Mouse (Mus musculus) ES-Bruce4 (cell line): Measurements from ENCODE around the gene Tecpr2.

Source experiments
- CTCF ChIP-seq: IDR thresholded peaks from one replicate; pipeline ENCODE4 v1.8.1; 2011; ENCODE audit warnings: low read depth, low read length
- POLR2A ChIP-seq: IDR thresholded peaks from one replicate; pipeline ENCODE4 v1.8.1; 2011; ENCODE audit warnings: low read length; ENCODE audit not compliant: insufficient read depth

DNA sequence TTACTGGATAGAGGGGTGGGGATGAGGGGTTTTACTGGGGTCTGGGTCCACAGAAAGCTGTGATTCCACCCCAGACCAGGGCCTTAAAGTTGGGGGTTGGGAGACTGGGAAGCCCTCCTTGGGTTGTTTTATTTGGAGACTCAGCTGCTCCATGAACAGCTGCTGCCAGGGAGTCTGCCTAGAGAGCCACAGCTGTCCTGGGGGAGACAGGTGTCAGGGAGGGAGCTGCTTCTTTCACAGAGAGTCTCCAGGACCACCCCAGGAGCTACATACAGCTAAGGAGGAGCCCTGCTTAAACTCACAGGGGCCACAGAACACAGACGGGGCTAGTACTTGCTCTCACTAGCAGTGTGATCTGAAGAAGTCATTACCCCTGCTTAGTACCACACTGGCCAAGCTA, 132.1 kb downstream of the Tecpr2 start:
- TF ChIP-seq POLR2A (no peak), CTCF (no peak)
